Mouse (Mus musculus) urinary bladder, adult 2 months (tissue): ENCODE data around the gene Pigx. TPM values are rescaled to one million over a fixed set of nuclear protein-coding genes. Genes with fewer than 3 reads are reported as not detected.

ENCODE experiments used
- DNase-seq: peaks from one replicate; pipeline ENCODE4 v3.0.0; 2022; ENCODE audit warnings: low spot score
- polyA plus RNA-seq: library from polyadenylated mRNA; depleted of rRNA; stranded (reverse); fragments of >200 nt; gene quantifications from 2 replicates; pipeline ENCODE4 v1.2.3, GENCODE M21; 2012; rRNA removed

Gene Pigx
- polyA plus RNA-seq, 1 experiment = 74.9 TPM

- no peak for DNase-seq
These were observed 37.3 kb downstream of the Pigx start for GRCm38 (mm10) chr16:32062226-32062625.

DNA sequence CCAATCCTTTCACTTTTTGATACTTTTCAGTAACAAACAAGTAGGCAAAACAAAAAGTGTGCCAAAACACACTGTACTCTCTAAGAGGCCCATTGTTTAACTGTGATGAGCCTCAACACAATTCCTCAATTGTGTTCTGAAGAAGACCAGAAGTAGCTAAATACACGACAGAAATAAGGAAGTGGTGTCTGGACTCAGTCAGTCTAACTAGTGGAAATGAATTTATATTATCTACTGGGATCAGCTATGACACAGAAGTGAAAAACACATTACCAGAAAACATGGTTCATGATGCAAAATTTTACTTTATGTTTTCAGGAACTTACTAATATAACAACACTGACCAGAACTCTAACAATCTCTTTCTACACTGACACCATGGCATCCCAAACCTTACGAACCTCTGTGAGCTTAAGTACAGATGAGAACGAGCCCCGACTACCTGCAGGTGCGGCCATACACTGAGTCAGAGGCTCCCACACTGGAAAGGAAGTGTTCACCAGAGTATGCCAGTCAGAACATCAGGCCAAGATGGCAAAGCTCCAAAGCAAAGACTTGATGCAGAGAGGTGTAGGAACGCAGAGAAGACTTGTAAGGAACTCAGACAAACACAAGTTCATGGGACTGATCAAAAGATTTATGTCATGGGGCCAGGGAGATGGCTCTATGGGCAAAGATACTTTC, 39.6 kb downstream of the Pigx start:
- no peak for DNase-seq

DNA sequence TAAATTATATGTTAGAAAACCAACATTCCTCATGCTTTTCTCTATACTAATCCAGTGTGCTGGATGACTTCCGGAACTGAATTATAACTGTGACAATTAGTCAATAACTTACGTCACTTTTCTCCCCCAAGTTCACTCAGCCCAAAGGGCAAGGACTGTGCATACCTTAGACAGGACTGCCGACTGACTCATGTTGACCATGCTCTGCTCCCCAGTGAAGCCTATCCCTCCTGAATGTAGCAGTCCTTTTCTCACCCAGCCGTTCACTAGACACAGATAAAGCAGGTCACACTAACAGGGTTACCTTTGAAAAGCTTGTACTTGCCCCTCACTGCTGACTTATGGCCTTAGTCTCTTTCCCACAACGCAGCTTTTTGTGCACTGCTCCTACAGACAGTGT, 40.7 kb downstream of the Pigx start:
- DNase-seq = no peak

GRCm38 (mm10) chr16:32042367-32042766, 57.2 kb downstream of the Pigx start:
- no peak for DNase-seq

Other genes with a start within 250 kb of the Pigx start
- 0.18 and 0.19 TPM in 2 replicates for gene Meltf, start 220.9 kb downstream of the Pigx start, polyA plus RNA-seq
- 9.9 and 11.3 TPM in 2 replicates for gene Pigz, start 165.9 kb downstream of the Pigx start, polyA plus RNA-seq
- gene 0610012G03Rik, start 151.2 kb downstream of the Pigx start, polyA plus RNA-seq = 30.8 and 39.6 TPM in 2 replicates
- gene Ncbp2, start 151.2 kb downstream of the Pigx start, polyA plus RNA-seq = 61.1 and 75.7 TPM in 2 replicates
- gene Senp5, start 96.5 kb downstream of the Pigx start, polyA plus RNA-seq = 12.7 and 13.5 TPM in 2 replicates
- 31.4 and 36.0 TPM in 2 replicates for gene Pak2, start 20.4 kb downstream of the Pigx start, polyA plus RNA-seq
- gene Cep19, start 60 bp upstream of the Pigx start, polyA plus RNA-seq = 19.4 and 20.3 TPM in 2 replicates
- gene Nrros, start 65.9 kb upstream of the Pigx start, polyA plus RNA-seq = 19.4 TPM in 2 replicates
- gene Bex6, start 80.1 kb upstream of the Pigx start, polyA plus RNA-seq = 0.14 and 0.24 TPM in 2 replicates
- gene Fbxo45, start 147.4 kb upstream of the Pigx start, polyA plus RNA-seq = 6.3 and 7.3 TPM in 2 replicates
- 11.9 and 15.2 TPM in 2 replicates for gene Wdr53, start 147.5 kb upstream of the Pigx start, polyA plus RNA-seq
- gene Smco1, start 171.7 kb upstream of the Pigx start, polyA plus RNA-seq = not detected in 2 replicates
- 10.7 and 12.9 TPM in 2 replicates for gene Rnf168, start 177.7 kb upstream of the Pigx start, polyA plus RNA-seq
- 12.3 and 13.0 TPM in 2 replicates for gene Ubxn7, start 232.5 kb upstream of the Pigx start, polyA plus RNA-seq